Mouse (Mus musculus): ENCODE measurements around the gene Tas1r2.
A peak's percentile ranks its signal among the peaks of the same experiment; 100 is the strongest.

The Tas1r2 gene

DNA sequence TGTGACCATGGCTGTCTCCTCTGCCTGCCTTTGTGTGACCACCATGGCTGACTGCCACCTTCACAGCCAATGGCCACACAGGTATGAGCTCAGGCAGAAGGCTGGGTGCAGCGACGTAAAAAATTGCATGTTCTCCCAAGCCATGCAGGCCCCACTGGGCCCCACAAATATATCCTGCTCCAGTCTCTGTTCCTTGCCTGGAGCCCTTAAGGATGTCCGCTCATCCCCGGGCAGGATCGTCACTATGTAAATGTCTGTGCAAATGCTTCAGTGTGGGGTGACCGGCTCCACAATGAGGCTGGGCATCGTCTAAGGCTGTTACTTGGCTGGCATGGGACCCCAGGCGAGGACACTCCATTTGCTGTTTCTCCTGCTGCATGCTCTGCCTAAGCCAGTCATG is at the start of gene Tas1r2:
Gene Tas1r2, plus strand, starts transcription at position 301 of the 400 bp plus-strand sequence.
- DNase-seq (ENCODE audit: low spot score in 2 of 2), result no peak

- DNase-seq (ENCODE audit: low spot score in 2 of 2), result no peak
These were observed 48.1 kb upstream of the Tas1r2 start for GRCm38 (mm10) chr4:139605216-139605615.

DNA sequence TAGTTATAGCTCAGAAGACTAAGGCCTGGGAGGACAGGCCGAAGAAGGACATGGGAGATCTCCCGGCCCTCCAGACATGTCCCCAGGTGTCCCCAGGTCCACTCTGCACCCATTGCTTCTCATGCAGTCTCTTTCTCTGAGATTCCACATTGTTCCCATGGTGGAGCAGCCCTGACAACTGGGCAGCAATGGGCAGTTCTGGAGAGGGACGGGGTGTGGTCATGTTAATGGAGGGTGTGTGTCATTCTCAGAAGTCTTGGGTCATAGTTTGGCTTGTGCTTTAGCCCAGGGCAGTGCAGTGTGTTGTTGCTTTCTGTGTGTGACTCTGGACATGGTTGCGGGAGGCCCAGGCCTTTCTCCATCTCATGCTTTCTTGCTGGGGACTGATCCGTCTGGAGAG is 46.6 kb upstream of the Tas1r2 start:
- no peak for DNase-seq (ENCODE audit: low spot score in 2 of 2)

GRCm38 (mm10) chr4:139608975-139609374 is 44.4 kb upstream of the Tas1r2 start:
- no peak for DNase-seq (ENCODE audit: low spot score in 2 of 2)

- no peak for DNase-seq (ENCODE audit: low spot score in 2 of 2)
These were observed 42.4 kb upstream of the Tas1r2 start for GRCm38 (mm10) chr4:139610954-139611353.

DNA sequence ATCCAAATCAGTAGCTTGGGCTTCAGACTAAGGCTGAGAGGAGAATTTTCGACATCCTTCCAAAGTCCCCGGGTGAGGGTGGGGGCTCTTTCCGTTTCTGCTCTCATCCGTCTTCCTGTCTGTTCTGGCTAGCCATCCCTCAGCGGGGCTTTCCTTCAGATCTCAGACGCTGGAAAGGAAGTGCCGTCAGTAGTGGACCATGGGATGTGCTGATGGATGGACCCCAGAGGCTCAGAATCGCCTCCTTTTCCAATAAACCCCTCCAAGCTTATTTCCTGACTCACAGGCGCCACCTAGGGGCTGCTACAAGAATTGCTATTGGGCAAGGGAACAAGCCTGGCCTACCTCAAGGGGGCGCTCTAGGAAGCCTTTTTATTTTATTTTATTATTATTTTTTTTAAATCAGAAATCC is 41.8 kb upstream of the Tas1r2 start:
- peak; percentile 69 to 86 for DNase-seq (ENCODE audit: low spot score in 2 of 2)

GRCm38 (mm10) chr4:139614524-139615260 is 38.6 kb upstream of the Tas1r2 start:
- DNase-seq (ENCODE audit: low spot score in 2 of 2), result no peak

DNA sequence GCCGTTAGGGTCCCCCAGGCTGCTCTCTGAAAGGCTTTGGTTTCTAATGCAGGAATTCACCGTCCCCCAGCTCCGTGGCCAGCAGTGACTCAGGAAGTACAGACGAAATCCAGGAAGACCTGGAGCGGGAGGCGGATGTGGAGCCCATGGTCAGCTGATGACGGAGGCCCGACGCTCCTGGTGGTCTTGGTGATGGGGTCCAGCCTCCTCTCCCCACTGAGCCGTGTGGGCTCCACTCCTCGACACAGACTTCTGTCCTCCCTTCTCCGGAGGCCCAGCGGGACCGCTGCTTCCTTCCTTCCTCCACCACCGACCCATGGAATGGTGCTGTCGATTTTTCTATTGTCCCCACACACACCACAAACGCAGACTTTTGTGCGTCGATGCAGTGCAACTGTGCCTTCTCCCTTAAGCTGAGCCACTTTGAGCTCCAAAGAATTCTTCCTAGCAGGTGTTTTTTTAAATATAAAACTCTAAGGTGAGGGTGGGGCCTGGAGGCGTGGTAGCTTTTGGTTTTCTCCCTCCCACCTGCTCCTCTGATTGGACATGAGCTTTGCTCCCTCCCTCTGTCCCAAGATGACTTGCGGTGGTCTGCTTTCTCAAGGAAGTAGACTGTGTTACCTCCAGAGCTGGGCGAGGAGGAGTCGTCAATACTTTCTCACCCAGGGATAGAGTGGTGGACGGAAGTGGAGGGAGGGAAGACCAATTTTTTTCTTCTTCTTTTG is 36.9 kb upstream of the Tas1r2 start:
- DNase-seq (ENCODE audit: low spot score in 2 of 2), result peak; percentile 46 to 74

- DNase-seq (ENCODE audit: low spot score in 2 of 2), result no peak
These were observed 36.4 kb upstream of the Tas1r2 start for GRCm38 (mm10) chr4:139617001-139617364.

DNA sequence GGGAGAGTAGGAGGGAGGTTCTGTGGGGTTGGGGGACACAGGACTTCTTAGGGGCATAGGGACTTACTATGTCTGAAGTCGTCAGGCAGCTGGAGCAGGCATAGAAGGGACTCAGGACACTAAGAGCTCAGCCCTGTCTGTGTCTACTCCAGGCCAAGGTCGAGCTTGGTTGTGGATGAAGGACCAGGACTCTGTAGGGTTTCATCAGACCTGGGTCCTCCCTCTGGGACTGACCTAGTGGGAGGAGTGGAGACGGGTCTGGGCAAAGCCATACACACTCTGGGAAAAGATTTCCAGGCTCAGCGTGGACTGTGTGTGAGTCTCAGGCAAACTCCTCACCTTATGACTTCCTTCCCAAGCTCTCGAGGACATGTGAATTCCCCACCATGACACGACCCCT is 33.6 kb upstream of the Tas1r2 start:
- DNase-seq (ENCODE audit: low spot score in 2 of 2), result no peak

- peak; percentile 83 to 85 for DNase-seq (ENCODE audit: low spot score in 2 of 2)
These were observed 30.7 kb upstream of the Tas1r2 start, which contains the start of gene Aldh4a1 for GRCm38 (mm10) chr4:139622373-139623282. Gene Aldh4a1 (plus strand): TSS chr4:139622866.

DNA sequence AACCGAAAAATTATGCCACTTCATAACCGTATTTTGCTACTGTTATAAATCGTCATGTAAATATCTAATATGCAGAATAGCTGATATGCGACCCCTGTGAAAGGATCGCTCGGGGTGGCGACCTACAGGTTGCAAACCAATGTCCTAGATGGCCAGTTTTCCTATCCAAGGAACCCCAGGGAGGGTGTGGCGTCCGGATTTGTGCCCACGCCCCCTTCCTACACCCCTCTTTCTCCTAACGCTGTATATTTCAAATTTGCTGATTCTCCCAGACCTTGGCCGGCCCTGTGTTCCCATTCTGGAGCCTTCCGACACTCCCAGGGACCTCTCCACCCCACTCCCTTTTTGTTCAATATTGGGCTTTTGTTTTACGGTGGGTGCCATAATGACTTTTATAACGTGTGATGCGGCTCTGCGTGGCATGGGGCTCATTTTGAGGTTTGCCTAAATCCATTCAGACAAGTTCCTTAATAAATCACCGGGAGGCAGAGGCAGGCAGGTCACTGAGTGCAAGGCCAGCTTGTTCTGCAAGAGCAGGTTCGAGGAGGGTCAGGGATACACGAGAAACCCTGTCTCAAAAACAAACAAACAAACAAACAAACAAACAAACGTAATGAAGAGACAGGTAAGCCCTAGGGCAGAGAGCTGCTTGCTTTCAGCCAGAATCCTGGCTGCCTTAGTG is 29.8 kb upstream of the Tas1r2 start:
- DNase-seq (ENCODE audit: low spot score in 2 of 2), result no peak

- no peak for DNase-seq (ENCODE audit: low spot score in 2 of 2)
These were observed 29.2 kb upstream of the Tas1r2 start for GRCm38 (mm10) chr4:139624116-139624489.

DNA sequence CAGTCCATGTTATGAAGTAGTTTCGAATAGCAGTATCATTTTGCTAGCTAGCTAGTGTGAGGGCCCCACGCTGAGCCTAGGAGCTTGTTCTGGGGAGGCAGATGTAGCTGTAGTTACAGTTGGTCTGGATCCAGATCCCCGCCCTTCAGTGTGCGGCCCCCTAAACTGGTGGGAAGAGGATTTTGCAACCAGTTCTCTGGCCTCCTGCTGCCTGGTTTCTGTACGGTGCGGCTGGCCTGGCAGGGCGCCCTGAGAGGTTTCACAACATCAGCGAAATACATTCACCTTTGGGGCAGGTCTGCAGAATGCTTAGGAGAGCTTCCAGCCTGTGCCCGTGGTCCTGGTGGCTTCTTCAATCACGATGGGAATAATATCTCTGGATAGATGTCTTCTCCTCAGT is 28.6 kb upstream of the Tas1r2 start:
- no peak for DNase-seq (ENCODE audit: low spot score in 2 of 2)

- DNase-seq (ENCODE audit: low spot score in 2 of 2), result no peak
These were observed 26.0 kb upstream of the Tas1r2 start for GRCm38 (mm10) chr4:139627361-139627760.

DNA sequence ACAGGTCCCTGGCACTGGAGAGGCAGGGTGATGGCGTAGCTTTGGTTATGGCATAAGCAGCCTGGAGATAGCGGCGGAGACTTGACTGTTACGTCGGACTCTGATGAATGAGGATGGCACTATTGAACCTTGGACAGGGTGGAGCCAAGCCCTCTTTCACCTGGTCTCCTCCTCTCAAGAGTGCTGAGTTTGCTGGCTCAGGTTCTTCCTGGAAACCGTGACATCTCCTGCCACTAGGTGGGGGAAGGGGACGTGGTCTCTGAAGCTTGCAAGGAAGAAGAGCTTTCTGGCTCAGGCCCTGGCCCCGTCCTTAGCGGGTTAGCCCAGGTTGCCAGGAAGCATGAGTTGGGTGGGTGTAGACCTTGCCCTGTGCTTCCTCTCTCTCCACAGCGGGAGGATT is 23.2 kb upstream of the Tas1r2 start:
- DNase-seq (ENCODE audit: low spot score in 2 of 2), result no peak

- no peak for DNase-seq (ENCODE audit: low spot score in 2 of 2)
These were observed 22.2 kb upstream of the Tas1r2 start for GRCm38 (mm10) chr4:139631141-139631540.

DNA sequence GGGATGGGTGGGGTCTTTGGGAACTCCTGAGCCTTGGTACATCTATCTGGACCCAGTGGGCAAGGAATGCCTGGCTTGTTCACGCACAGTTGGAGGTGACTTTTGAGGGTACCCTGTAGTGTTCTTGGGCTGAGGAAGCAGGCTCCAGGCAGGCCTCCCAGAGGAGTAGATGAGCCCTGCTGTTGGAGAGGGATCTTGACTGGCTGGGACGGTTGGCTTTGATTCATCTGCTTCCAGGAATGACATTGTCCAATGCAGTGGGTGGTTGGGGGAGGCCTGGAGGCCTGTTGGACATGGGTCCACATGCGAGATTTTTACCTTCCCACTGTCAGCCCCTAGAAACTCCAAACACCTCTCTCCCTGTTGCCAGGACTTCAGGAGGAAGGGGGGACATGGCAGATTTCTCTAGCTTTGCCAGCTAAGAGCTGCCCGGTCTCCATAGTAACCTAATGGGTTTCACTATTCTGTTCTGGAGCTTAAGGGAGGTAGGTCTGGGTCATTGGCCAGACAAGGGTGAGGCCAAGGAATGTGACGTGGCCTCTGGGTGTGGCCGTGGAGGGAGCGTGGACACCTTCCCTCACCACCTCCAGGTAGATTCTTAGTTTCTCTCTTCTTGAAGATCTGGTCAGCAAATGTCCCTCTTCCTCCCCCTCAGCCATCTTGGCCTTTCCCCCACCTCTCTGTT is 21.6 kb upstream of the Tas1r2 start:
- no peak for DNase-seq (ENCODE audit: low spot score in 2 of 2)

DNA sequence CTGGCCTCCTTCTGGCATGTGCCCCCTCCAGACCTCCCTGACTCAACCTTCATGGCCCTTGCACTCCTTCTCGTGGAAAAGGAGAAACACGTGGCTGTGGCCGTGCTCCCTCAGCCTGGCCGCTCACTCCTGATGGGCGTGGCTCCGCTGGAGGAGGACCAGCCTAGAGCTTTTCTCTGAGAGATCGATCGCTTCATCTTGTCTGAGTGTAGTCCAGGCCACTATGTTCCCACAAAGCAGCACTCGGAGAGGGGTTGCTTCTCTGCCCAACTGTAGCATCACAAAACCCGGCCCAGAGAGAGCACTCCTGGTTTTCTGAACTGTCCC is 21.1 kb upstream of the Tas1r2 start:
- no peak for DNase-seq (ENCODE audit: low spot score in 2 of 2)

DNA sequence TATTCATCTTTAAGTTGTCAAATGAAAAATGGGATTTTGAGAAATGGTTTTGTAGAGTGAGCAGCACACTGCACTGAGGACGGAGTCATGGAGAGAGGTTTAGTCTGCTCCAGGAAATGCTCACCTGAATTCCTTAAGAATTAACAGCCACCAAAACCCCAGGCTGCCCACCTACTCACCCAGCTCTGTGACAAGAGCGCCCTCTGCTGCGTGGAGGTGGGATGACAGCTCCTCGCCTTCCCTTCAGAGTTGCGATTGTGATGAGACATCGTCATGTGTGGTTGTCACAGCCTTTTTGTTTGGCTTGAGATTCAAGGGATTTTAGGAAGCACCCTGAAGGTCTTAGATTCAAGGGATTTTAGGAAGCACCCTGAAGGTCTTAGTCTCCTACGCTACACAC is 17.0 kb upstream of the Tas1r2 start:
- peak; percentile 38 to 78 for DNase-seq (ENCODE audit: low spot score in 2 of 2)

GRCm38 (mm10) chr4:139637847-139638246 is 15.5 kb upstream of the Tas1r2 start:
- no peak for DNase-seq (ENCODE audit: low spot score in 2 of 2)
